Mouse (Mus musculus) erythroblast, embryonic 14.5 days (primary cell): Measurements from ENCODE around the gene Cphx3.
"Not testable (repeated sequence)": the region's sequence is repeated elsewhere in the genome, so short reads cannot be mapped to it uniquely, and the experiment has no call there.

Source experiments
- GATA1 ChIP-seq: IDR thresholded peaks from 2 replicates; pipeline ENCODE4 v1.6.1; 2012; ENCODE audit warnings: low read length, inconsistent platforms, mixed read lengths
- TAL1 ChIP-seq: IDR thresholded peaks from 3 replicates; pipeline ENCODE4 v1.6.1; 2012; ENCODE audit warnings: low read length, inconsistent platforms, mixed read lengths

DNA sequence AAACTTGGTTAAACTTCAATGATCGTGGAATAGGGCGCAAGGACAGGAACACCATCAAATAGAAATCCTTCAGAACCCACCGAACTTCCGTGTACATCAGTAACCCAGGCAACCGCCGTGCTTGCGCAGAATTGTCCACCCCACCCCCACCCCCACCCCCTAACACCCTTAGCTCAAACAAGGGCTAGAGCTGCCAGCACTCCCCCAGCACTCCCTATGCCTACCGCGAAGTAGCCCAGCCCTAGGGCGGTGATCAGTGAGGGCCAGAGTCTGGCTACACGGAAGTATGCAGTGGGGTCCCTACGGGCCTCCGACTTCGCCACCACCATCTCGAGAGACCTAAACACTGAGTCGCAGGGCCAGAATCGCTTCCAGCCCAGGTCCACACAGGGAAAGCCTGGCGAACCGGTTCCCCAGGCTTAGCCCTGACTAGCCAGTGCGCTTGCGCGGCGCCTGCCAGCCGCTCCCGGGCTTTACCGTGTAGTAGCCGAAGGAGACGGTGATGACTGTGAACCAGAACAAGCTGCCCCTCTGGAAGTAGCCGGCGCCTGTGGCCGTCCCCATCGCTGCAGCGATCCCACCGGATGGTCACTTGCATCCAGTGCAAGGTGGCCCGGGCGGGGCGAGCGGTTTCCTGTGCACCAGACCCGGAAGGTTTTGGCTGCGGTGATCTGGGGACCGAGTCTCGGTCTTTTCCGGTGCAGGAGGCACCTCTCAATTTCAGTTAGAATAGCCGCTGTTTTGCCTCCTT is 15.3 kb upstream of the Cphx3 start:
- TF ChIP-seq TAL1, GATA1: not testable (repeated sequence)
